Mouse (Mus musculus) forebrain, embryonic 11.5 days (tissue): ENCODE data around the gene Gm6871. TPM values are rescaled to one million over a fixed set of nuclear protein-coding genes. Genes with fewer than 3 reads are reported as not detected.
A peak's percentile ranks its signal among the peaks of the same experiment; 100 is the strongest.
"Not testable (repeated sequence)": the region's sequence is repeated elsewhere in the genome, so short reads cannot be mapped to it uniquely, and the experiment has no call there.

Experiments
- ATAC-seq: fragments of 200-750 bp; cut with Nextera tagmentation; replicated peaks from 2 replicates; pipeline ENCODE4 v1.8.0; 2017; ENCODE audit warnings: moderate TSS enrichment; ENCODE audit not compliant: low FRiP score
- DNase-seq: peaks from one replicate; pipeline ENCODE4 v3.0.0-alpha.2; 2017; ENCODE audit warnings: low spot score
- H3K27ac ChIP-seq: fragments of 300-500 bp; sonication (generic); 2 replicates; pipeline ENCODE4 v1.5.1; 2014; ENCODE audit warnings: low read depth, low read length
- H3K27me3 ChIP-seq: fragments of 300-500 bp; sonication (generic); 2 replicates; pipeline ENCODE4 v1.6.1; 2014; ENCODE audit warnings: mild to moderate bottlenecking, low read length, mixed read lengths; ENCODE audit not compliant: control insufficient read depth, insufficient read depth
- H3K36me3 ChIP-seq: fragments of 300-500 bp; sonication (generic); 2 replicates; pipeline ENCODE4 v1.6.1; 2014; ENCODE audit warnings: mild to moderate bottlenecking, low read length, moderate library complexity, mixed read lengths; ENCODE audit not compliant: control insufficient read depth, insufficient read depth
- H3K4me1 ChIP-seq: fragments of 300-500 bp; sonication (generic); replicated peaks from 2 replicates; pipeline ENCODE4 v1.6.1; 2014; ENCODE audit warnings: low read length, mixed read lengths; ENCODE audit not compliant: control insufficient read depth, insufficient read depth
- H3K4me2 ChIP-seq: fragments of 300-500 bp; sonication (generic); 2 replicates; pipeline ENCODE4 v1.6.1; 2014; ENCODE audit warnings: low read depth, mild to moderate bottlenecking, low read length, moderate library complexity, mixed read lengths; ENCODE audit not compliant: severe bottlenecking
- H3K4me3 ChIP-seq: fragments of 300-500 bp; sonication (generic); 2 replicates; pipeline ENCODE4 v1.5.1; 2014; ENCODE audit warnings: low read depth, low read length
- H3K9ac ChIP-seq: fragments of 300-500 bp; sonication (generic); 2 replicates; pipeline ENCODE4 v1.6.1; 2014; ENCODE audit warnings: low read length
- H3K9me3 ChIP-seq: fragments of 300-500 bp; sonication (generic); 2 replicates; pipeline ENCODE4 v1.6.1; 2016; ENCODE audit warnings: low read length, mixed read lengths; ENCODE audit not compliant: control insufficient read depth
- WGBS: fragments of 180-500 bp; shearing (Covaris S2); extraction: QIAGEN DNeasy Blood & Tissue Kit; methylation state at CpG from one replicate; pipeline ENCODE4 v1.1.7; 2014; 5-methylcytosine and 5-hydroxymethylcytosine counted together
- polyA plus RNA-seq: library from polyadenylated mRNA; unstranded; fragments of >200 nt; fragmentation: Nextera tagmentation; extraction: Ambion mirVana; gene quantifications from 2 replicates; pipeline ENCODE4 v1.2.1, GENCODE M21; 2014

The Gm6871 gene
- polyA plus RNA-seq, 1 experiment from 2014 or later: not detected

- H3K4me2 ChIP-seq: peak overlapping the region; percentile 73; the same call in 1 of the 2 replicates
- WGBS: 52% methylated on average over 2 of the region's 4 CpGs
- H3K27me3 ChIP-seq, H3K4me1 ChIP-seq, DNase-seq, H3K27ac ChIP-seq, H3K9me3 ChIP-seq, ATAC-seq, H3K36me3 ChIP-seq, H3K9ac ChIP-seq: not testable (repeated sequence)
- peak overlapping the region; percentile 46 for H3K4me3 ChIP-seq
Observed at GRCm38 (mm10) chr7:41498464-41498863, 75.0 kb downstream of the Gm6871 start.

- Histone ChIP-seq H3K4me3 (no peak overlapping the region), H3K36me3 (no peaks in the 10 kb centered on the region), H3K27ac (no peak overlapping the region), H3K9ac (no peak overlapping the region), H3K4me1 (no peaks in the 10 kb centered on the region), H3K9me3 (no peaks in the 10 kb centered on the region; the same call in 1 of the 2 replicates), H3K27me3 (no peaks in the 10 kb centered on the region), H3K4me2 (no peak overlapping the region)
- ATAC-seq (no peak), DNase-seq (no peak)
- WGBS: 100% methylated on average over 2 of the region's 2 CpGs
Observed at GRCm38 (mm10) chr7:41497871-41498270, 75.6 kb downstream of the Gm6871 start.

Other genes starting within 250 kb of the Gm6871 start
- gene AI987944, start 180.3 kb downstream of the Gm6871 start, polyA plus RNA-seq: 10.5 and 11.1 TPM in 2 replicates
- gene Vmn2r57, start 125.0 kb downstream of the Gm6871 start, polyA plus RNA-seq: 0.19 and 0.27 TPM in 2 replicates
- 0.08 and 0.11 TPM in 2 replicates for gene Gm20449, start 74.2 kb downstream of the Gm6871 start, polyA plus RNA-seq
- gene AW146154, start 73.8 kb downstream of the Gm6871 start, polyA plus RNA-seq: 10.0 and 10.3 TPM in 2 replicates
- 19.0 and 19.2 TPM in 2 replicates for gene 2610021A01Rik, start 25.6 kb upstream of the Gm6871 start, polyA plus RNA-seq
- 16.2 and 19.2 TPM in 2 replicates for gene Zfp788, start 59.5 kb upstream of the Gm6871 start, polyA plus RNA-seq